Mouse (Mus musculus): ENCODE measurements at regions not wholly inside any gene's neighbourhood (a gene's known extent, or its start where the extent isn't known, plus 50 kb on each side); places are given as distances from the start of the nearest gene placed in this dataset.

DNA sequence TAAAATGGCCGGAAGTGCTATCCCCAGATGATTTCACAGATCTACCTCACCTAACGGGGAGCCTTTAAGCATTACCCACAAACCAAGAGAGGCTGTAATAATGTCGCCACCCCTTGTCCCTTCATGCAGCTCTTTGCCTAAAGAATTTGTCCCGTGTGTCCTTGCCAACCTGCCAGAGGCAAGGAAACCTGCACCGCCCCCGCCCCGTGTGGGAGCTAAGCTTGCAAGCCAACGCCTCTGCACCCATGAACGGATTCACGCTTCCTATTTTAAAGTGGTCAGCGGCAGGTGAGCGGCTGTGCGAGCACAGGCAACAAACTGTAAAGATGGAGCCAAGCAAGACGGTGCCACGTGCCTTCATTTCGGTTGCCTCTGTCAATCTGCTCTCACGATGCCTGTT is 63.1 kb downstream of the Gm11011 start:
- DNase-seq (ENCODE audit: low spot score in 2 of 2) = no peak

DNA sequence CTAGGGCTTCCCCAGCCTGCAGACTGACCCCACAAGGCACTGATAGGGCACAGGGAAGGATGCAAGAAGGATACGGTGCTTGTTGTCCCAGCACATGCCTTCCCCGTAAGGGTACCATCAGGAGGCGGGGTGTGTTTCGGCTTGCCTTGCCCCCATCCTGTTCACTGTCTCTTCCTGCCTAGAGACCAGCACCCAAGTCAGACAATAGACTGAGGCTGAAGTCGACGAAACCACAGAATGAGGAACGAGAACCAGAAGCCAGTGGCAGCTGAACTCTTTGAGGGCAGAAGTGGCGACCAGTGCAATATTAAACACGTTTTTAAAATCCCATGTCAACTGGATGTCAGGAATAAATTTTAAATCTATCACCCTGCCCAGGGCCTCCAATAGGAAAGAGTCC is 67.6 kb downstream of the Gm11011 start:
- DNase-seq (ENCODE audit: low spot score in 2 of 2) = no peak
- intact Hi-C loops (cut with DNase I) = no loop called here

More for the DNA sequence above, 63.1 kb downstream of the Gm11011 start:
- intact Hi-C loops (cut with DNase I) = no loop called here

DNA sequence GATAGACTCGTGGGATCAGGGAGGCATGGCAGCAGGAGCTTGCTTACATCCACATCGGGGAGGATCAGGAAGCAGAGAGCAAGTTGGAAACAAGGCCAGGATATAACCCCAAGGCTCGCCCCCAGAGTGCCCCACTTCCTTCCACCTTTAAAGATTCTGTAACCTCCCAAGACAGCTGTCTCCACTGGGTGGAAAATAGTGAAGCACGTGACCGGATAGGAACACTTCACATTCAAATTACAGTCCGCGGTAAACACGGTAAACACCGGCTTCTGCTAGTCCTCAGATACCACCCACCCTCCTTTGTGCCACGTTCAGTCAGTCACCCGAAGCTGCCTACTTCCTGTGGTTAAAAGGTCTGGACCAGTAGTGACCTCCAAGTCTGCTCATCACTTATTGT is 72.2 kb downstream of the Gm11011 start:
- intact Hi-C loops (cut with DNase I) = no loop called here
- no peak for DNase-seq (ENCODE audit: low spot score in 2 of 2)

DNA sequence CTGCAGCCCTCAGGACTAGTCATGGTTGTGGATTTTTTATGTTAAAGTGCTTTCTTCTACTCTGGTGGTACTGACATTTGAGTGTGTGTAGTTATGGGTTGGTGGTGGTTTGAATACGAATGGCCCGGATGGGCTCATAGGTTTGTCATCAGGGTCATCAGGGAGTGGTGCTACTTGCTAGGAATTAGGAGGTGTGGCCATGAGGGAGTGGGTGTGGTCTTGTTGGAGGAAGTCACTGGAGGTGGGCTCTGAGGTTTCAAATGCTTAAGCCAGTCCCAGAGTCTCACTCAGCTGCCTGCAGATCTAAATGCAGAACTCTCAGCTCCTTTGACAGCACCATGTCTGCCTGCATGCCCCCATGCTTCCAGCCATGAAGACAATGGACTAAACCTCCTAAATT is 76.8 kb downstream of the Gm11011 start:
- intact Hi-C loops (cut with DNase I) = no loop called here
- no peak for DNase-seq (ENCODE audit: low spot score in 2 of 2)

DNA sequence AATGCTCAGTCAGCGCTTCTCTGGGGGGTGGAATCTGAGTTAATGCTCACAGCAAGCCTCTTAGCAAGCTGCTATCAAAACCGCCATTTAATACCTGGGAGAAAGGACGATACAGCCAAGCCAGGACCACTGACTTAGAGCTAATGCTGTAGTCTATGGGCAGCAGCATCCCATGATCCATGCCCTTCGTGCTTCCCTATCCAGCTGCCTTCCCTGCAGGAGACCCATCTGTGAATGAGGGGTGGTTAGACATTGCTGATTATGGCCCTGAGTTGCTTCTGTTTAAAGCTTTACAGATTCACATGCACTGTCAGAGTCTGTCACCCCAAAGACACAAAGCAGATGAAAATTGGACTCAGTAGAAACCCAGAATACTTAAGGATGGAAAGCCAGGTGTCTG is 78.1 kb downstream of the Gm11011 start:
- DNase-seq (ENCODE audit: low spot score in 2 of 2) = no peak
- intact Hi-C loops (cut with DNase I) = no loop called here

DNA sequence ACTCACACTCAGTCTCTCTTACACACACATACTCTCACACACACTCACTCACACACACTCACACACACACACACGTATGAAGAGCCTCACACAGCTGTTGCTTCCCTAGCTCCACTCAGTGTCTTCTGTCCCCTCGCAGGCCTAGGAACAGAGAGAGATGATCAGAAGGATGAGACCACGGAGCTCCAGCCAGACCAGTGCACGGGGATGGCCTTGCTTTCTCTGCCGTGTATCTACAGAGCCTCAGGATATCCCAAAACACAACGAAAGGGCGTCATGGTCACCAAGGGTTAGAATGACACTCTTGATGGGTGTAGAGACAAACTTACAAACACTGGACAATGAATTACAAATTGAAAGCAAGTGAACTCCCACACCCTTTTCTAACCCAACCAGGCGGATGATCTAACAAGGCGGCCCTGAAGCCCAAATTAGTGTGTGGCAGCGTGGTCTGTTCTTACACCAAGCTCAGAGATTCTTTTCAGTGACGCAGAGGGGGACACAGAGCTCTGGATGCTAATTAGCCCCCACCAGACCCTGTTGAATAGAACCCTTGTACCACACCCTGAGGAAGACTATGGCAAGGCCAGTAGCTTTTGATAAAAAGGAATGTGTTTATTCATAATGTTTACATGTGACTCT is 83.0 kb downstream of the Gm11011 start:
- intact Hi-C loops (cut with DNase I) = no loop called here
- no peak for DNase-seq (ENCODE audit: low spot score in 2 of 2)

DNA sequence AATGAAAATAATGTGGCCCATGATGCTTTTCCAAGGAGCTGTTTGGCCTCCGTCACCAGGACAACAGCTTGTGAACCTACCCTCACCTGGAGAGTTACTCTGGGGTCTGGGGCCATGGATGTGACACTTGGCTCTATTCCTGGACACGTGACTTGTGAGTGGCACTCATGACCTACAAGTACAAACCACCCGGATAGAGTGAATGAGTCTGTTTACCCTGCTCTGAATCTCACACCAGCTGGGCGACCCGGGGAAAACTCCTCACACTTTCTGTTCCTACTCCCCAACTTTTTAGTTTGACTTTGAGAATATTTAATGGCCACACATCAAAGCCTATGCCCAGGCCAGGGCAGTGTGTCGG is 84.0 kb downstream of the Gm11011 start:
- intact Hi-C loops (cut with DNase I) = no loop called here
- DNase-seq (ENCODE audit: low spot score in 2 of 2) = no peak

DNA sequence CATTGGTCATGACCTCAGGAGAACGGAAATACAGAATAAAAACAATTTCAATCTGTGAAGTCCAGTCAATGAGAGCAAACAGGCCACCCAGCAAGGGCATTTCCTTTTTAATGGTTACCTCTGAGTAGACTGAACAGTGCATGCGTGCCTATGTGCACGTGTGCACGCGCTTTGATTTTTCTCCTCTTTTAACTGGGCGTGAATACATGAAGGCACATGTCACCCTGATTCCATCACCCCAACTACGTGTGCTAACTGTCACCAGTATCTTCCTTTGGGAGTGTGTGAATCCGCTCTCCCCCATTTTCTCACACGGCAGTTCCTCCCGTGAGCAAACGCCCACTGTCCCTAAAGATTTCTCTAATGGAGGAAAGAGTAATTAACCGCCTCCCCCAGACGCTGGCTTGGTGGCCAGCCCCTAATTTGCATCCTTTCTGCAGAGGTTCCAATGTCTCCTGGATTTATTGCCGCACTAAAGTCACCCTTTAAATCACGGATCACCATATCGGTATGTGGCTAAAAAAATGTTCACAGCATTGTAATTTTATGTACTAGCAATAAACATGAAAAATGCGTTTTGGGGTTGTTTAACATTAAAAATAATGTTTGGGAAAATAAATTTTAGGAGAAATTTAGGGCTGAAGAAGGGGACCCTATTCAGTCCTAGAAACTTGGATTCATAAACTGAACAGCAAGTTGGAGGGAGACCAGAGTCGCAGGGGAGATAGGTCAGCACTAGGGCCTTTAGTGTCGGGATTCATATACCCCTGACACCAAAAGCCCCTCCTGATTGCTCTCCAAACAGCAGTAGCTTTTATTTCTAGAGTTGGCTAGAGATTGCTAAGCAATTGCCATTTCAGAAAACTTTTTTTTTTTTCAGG is 84.6 kb downstream of the Gm11011 start:
- DNase-seq (ENCODE audit: low spot score in 2 of 2) = no peak
- intact Hi-C loops (cut with DNase I) = no loop called here

DNA sequence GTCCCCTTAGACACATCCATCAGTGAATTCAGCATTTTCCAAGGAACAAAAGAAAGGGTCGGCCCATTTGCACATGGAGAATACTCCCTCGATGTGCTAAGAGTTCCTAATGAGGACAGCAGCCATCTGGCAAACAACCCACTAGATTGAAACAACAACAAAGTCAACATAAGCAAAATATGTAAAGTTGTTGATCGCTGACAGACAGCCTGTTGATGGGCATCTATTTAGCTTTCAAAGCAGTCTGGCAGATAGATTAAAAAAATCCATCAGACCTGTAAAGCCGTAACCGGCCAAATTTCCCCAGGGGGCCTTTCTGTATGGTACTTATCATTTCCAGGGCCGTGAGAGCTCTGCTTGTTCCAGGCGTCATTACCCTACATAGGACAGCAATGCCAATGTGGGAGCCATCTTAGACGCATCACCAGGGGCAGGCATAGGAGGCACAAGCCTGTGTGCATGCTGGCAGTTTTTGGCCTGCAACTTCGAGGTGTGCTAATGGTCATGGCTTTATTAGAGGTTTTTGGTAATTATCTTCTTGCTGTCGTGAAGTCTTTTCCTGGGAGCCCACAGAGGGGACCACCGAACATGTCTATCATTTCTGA is 85.7 kb downstream of the Gm11011 start:
- intact Hi-C loops (cut with DNase I) = no loop called here
- no peak for DNase-seq (ENCODE audit: low spot score in 2 of 2)

DNA sequence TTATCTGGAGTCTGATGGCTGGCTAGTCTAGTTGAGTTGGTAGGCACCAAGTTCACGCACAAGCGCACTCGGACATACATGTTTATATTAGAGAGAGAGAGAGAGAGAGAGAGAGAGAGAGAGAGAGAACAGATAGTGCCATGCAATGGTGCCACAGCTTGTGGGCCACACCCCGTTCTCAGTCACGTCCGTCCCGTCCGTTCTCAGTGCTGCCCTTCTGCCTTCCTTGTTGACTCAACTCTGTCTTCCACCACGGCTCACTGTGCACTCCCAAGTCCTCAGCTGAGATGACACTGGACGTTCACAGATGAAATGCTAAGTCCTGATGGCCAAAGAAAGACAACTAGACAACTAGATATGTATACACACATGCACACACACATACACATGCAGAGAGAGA is 92.2 kb downstream of the Gm11011 start:
- intact Hi-C loops (cut with DNase I) = no loop called here
- no peak for DNase-seq (ENCODE audit: low spot score in 2 of 2)

DNA sequence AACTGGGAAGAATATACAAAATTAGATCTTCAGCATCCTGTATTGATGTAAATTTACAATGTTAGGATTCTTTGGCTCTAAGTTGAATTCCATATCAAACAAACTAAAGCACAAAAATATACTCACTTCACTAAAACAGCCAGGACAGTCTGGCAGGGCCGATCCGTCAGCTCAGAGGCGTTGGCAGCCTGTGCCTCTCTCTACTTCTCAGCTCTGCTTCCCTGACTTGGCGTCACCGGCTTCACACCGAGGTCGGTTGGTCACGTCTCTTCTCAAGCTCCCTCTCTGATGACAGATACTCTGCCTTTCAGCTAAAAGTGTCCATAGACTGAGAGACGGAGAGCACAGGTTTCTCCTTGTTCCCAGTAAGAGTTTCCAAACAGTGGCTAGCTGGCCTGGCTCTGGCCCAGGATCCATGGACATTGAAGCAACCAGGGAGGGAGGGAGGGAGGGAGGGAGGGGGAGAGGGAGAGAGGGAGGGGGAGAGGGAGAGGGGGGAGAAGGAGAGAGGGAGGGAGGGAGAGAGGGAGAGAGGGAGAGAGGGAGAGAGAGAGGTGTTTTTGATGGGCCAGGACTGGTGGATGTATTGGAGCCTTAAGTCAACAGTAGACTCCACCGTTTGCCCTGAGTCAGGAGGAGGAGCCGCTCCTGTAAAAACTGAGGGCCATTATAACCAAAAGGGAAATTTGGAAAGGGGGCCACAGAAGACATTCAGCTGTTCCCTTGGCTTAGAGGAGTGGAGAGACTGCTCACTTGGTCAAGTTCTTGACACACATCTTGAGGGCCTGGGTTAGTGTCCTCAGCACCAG is 92.8 kb downstream of the Gm11011 start:
- intact Hi-C loops (cut with DNase I) = no loop called here
- DNase-seq (ENCODE audit: low spot score in 2 of 2) = no peak

DNA sequence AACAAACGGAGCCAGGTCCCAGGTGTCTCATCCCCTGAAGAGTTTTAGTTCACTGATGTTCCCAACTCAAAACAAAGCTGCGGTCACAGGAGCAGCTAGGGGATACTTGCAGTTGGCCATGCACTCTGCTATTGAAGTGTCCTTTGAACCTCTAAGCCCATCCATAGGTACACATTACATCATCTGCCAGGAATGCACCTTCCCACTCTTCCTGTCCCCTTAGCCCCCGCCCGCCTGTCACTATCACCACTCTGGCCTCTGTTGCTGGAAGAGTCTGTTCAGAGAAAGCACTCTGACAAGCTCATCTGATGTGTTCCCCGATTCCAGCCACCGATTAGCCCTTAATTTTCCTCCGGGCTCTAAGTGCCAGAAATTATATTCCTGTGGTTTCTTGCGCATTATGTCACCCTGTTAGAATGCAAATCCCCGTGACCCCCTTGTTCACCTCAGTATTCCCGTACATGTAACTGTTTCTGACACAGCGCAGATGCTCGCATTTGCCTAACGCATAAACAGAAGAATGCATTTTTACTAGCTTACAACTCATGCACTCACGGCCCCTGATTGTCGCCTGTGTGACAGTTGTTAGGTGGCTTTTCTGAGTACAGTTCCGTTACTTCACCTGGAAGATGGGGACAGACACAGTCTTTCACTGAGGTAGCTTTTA is 93.8 kb downstream of the Gm11011 start:
- DNase-seq (ENCODE audit: low spot score in 2 of 2) = no peak
- intact Hi-C loops (cut with DNase I) = no loop called here

DNA sequence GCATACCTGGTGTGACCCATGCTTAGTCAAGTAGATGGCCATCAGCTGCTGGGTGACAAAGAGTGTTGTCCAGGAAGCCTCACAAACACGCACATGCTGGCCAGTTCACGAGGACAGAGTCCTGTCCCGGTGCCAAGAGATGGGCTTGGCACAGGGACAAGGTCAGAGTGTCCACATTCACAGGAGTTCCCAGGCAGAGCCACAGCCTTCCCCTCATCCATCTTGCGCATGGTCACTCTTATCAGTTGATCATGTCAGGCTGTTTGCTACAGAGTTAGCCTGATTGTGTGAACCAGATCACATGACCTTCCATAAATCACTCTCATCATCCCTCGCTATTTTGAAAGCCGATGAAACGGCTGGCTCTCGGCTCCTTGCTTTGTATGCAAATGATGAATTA is 103.6 kb downstream of the Gm11011 start:
- intact Hi-C loops (cut with DNase I) = no loop called here

DNA sequence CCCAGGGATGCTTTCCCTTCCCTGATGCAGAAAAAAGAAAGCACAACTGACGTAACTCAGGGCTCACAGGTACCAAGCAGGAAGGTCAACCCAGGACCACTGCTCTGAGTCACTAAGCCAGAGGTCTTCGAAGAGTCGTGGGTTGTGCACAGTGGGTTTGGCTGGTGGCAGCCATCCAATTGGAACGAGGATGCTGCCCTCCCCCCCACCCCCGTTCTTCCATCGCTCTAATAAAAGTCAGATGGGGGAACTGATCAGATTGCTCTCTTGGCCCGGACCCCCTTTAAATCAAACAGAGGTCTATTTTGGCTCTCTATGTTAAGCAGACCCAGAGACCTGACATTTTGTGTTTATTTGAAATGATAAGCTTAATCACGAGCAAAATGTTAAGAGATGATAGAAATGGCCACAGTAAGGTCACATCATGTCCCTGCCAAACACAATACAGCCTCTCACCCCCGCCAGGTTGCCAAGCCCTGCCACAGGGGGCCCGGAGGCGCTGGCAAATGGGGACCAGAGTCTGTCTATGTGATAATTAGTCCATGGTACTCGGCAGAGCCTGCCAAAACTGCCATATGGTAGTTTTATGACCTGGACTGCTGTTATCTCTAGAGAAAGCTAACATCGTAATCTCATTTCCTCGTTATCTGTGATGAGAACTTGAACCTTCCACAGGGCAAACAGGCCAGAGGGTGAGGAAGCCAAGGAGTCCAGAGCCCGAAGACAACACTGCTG is 105.6 kb downstream of the Gm11011 start:
- intact Hi-C loops (cut with DNase I) = no loop called here
- DNase-seq (ENCODE audit: low spot score in 2 of 2) = no peak

More for the DNA sequence above, 103.6 kb downstream of the Gm11011 start:
- DNase-seq (ENCODE audit: low spot score in 2 of 2) = no peak

DNA sequence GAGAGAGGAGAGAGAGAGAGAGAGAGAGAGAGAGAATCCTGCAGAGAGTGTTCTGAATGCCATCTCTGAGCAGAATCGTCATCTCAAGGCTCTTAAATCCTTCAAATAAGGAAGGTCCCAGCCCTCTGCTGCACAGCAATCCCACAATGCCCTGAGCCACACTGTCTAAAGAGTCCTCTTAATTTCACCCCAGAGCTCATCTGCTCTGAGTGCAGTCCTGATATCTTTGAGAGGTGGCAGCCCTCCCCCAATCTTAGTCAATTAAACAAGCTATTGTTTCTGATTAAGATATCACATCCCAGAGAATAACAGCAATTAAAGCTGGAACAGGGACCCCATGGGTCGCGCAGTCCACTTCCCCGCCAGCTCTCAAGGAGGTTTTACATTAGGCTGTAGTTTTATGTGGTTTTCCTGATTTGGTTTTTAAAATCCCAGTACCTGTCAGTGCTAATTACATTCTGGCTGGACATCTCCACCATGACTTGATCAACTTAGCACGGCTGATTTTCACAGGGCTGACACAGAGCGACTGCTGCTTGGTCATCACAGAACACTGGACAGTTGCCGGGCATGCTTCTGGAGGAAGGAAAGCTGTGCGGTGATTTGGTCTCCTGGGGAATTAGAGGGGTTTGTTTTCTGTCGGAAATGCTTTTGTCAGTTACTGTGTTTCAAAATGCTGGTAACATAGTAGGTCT is 113.0 kb downstream of the Gm11011 start:
- no peak for DNase-seq (ENCODE audit: low spot score in 2 of 2)
- intact Hi-C loops (cut with DNase I) = no loop called here

DNA sequence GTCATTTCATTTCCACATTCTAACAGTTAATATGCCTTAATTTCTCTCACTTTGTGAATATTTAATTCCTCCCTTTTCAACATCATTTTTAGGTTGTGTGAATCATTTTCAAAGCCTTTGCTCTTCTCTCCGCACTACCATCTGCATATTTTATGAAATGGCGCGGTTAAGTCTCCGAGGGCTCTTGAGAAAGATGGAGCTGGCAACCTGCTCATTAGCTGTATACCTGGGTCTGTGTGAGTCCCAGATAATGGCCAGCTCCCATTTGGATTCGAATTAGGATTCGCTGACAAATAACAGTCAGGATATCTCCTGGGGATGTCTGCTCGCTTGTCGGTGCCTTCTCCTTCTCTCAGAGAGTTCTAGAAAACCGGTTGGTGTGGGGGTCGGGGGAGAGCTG is 118.0 kb downstream of the Gm11011 start:
- no peak for DNase-seq (ENCODE audit: low spot score in 2 of 2)
- intact Hi-C loops (cut with DNase I) = no loop called here

DNA sequence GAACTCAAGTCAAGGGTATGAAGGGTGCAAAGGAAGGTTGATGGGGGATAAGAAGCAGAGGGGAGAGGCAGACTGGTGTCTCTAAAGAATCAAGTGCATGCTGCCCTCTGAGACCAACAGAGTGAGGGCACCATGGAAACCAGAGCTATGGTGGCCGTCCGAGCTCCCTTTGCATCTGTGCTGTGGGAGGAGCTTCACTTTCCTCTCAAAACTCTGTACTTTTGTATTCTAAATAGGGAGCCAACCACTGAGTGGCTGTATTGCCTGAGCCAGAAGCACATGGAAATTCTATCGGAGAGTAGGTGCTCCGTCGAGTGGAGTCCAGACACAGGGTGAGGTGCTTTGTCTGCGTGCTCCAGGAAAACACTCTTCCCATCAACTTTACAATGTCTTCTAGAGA is 119.9 kb downstream of the Gm11011 start:
- intact Hi-C loops (cut with DNase I) = no loop called here
- DNase-seq (ENCODE audit: low spot score in 2 of 2) = no peak

DNA sequence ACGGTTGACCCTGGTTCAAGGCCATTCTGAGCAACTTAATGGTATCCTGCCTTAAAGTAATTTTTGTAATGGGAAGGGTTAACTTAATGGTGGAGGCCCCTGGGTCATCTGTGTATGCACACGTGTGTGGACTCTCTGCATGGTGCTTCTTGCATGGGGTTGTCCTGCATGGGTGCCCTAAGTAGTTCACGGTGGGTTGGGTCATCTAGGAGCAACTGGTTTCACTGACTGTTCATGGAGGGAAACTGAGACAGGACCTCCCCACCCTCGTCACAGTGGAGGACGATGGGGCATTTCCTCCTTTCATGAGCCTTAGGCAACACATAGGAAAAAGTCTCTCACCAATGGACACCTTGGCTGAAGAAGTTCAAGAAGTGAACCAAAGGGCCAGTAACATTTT is 123.4 kb downstream of the Gm11011 start:
- intact Hi-C loops (cut with DNase I) = no loop called here
- no peak for DNase-seq (ENCODE audit: low spot score in 2 of 2)

Measured in left cerebral cortex, postnatal 14 days (tissue).